Mouse (Mus musculus) NIH3T3 (cell line): Measurements from ENCODE around the gene Gm45213.

Source experiments
- DNase-seq: peaks from one replicate; pipeline ENCODE4 v3.0.0-alpha.2; 2012; ENCODE audit warnings: low read depth

Gene Gm45213

GRCm38 (mm10) chr7:66107206-66107605 lies 63.8 kb downstream of the Gm45213 start:
- no peak for DNase-seq

GRCm38 (mm10) chr7:66107930-66108329 lies 64.5 kb downstream of the Gm45213 start:
- DNase-seq = peak; percentile 74

DNA sequence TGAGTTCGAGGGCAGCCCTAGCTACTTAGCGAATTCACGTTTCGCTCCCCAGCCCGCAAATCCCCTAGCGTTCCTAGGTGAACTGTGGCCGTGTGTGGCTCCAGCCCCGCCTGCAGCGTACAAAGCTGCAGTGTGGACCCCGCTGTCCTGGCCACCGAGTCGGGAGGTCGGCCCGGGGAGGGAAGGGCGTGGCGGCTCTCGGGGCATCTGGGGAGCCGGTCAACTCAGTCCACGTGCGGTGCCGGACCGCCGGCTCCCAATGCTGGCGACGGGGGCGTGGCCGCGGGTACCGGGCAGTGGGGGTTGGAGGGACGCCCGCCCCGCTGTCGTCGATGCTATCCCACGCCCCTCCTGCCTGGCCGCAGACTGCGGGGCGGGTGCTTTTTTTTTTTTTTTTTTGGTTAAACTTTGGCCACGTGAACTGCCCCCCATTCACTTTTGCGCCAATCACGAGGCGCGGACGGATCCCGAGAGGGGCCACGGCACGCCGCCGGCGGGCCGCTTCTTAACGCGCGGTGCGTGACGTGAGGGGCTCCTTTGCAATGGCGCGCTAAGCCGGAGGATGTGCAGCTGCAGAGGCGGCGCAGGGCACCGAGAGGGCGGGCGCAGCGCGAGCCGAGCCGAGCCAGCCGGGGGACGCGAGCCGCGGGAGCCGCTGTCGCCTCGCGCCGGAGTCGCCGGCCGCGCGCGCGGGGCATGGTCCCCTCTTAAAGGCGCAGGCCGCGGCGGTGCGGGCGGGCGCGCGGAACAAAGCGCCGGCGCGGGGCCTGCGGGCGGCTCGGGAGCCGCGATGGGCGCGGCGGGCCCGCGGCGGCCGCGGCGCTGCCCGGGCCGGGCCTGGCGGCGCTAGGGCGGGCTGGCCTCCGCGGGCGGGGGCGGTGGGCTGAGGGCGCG lies 65.8 kb downstream of the Gm45213 start, which contains the start of gene Chsy1:
TSS of gene Chsy1 (plus strand) at position 555 of the 894 bp plus-strand sequence.
- DNase-seq = peak; percentile 96

- peak; percentile 55 for DNase-seq
Observed at GRCm38 (mm10) chr7:66109855-66110635, 66.6 kb downstream of the Gm45213 start.

DNA sequence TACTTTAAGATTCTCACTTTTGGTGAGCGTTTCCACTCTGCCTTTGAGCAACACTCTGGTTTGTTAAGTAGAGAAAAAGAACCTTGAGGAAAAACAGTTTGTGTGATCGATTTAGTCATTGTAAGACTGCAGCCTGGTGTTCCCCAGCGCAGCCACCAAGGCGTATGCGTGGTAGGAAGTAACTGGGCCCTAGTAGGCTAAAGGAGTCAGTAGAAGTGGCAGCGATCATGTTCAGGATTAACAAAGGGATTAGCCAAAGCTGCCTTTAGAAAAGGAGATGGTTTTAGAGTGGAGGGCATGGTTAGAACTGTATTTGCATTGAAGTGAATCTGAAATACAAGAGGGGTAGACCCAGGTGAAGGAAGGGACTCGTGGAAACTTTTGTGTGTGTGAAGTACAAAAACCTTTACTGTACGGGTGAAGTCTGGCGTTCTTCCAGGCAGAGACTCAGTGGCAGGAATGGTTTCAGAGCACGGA lies 67.3 kb downstream of the Gm45213 start:
- peak; percentile 63 for DNase-seq

DNA sequence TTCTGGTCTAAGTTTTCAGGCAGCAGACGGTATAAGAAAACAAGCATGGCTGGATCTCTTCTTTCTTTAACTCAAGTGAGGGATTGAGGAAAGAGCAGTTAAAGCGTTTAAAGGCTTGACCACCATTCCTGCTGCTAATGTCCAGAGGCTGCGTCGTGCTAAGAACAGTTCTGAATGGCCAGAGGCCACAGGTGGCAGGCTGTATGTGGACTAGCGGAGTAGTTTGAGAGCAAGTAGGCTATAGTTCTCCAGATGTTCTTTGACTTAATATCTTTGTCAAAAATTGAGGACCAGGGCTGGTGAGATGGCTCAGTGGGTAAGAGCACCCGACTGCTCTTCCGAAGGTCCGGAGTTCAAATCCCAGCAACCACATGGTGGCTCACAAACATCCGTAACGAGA lies 67.8 kb downstream of the Gm45213 start:
- DNase-seq = no peak
